Mouse (Mus musculus) heart, adult 2 months (tissue): ENCODE results near the gene Rabep1.
A peak's percentile ranks its signal among the peaks of the same experiment; 100 is the strongest.

Experiments
- CTCF ChIP-seq: fragments of 200-600 bp; IDR thresholded peaks from 2 replicates; pipeline ENCODE4 v1.8.1; 2022; ENCODE audit warnings: antibody characterized with exemption, mild to moderate bottlenecking, moderate library complexity
- POLR2A ChIP-seq: fragments of 200-500 bp; IDR thresholded peaks from 2 replicates; pipeline ENCODE4 v1.6.1; 2011; ENCODE audit warnings: mild to moderate bottlenecking, low read depth, low read length, control low read depth; ENCODE audit not compliant: insufficient read depth

DNA sequence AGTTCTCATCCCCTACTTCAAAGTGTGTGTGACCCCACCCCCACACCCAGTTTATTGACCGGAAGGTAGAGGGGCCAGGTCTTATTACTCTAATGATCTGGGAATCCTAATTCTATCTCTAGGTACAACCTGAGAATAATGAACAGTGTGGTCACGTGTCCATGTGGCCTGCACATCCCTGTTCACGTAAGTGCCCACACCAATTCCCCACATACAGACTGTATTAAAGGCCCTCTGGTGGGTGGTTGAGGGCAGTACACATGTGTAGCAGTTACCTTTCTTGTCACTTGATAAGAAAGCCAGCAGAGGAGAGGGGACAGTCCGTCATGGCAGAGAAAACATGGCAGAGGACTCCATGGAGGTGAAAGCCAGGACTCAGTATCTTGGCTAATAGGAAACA, 129.4 kb downstream of the Rabep1 start:
- TF ChIP-seq POLR2A: no peak
- peak; percentile 38 for TF ChIP-seq CTCF
